Mouse (Mus musculus): ENCODE data around the gene Rad21l. TPM values are rescaled to one million over a fixed set of nuclear protein-coding genes. Genes with fewer than 3 reads are reported as not detected.

Gene Rad21l
- not detected in 2 replicates for polyA plus RNA-seq (2012)

GRCm38 (mm10) chr2:151668433-151668832, at the start of gene Rad21l:
TSS of gene Rad21l (minus strand) at chr2:151668533.

GRCm38 (mm10) chr2:151701231-151702145, 33.2 kb upstream of the Rad21l start, which contains the start of gene Tmem74b:
TSS of gene Tmem74b (plus strand) at chr2:151702008.

DNA sequence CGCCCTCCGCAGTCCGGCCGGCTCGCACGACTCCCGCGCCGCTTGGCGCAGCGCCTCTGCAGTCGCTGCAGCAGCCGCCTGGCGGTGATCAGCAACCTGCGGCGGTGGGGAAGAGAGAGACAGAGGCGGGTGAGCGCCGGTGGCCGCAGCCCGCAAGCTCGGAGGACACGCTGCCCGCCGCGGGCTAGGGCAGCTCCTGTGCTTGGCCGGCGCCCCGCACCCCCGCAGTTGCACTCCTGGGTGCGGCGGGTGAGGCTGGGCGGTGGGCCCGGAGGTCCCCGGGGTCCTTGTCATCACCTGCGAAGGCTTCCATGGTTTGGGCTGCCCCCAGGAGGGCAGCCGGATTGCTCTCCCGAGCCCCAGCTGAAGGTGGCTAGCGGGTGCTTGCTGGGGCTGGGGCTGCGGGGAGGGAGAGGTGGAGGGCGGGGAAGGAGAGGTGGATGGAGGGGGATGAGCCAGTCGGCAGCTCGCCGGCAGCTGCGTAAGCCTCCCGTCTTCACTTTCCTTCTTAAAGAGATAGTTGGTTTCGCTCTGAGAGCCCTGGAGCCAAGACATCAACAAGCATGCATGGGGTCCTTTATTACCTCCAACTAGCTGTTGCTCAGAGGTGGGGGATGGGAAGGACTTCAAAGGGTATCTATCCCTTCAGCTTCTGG, 36.0 kb downstream of the Rad21l start, which contains the start of gene Snph:
Snph (minus strand) TSS at position 435 of the 656 bp plus-strand sequence.

Other genes with a start within 250 kb of the Rad21l start
- not detected in 2 replicates for gene 4921509C19Rik, start 192.4 kb downstream of the Rad21l start, polyA plus RNA-seq (2012)
- 121 and 157 TPM in 2 replicates for gene Nsfl1c, start 174.4 kb downstream of the Rad21l start, polyA plus RNA-seq (2012)
- gene Fkbp1a, start 126.0 kb downstream of the Rad21l start, polyA plus RNA-seq (2012): 144 TPM in 2 replicates
- not detected in 2 replicates for gene Sdcbp2, start 95.9 kb downstream of the Rad21l start, polyA plus RNA-seq (2012)
- not detected in 2 replicates for gene Snph, start 35.9 kb downstream of the Rad21l start, polyA plus RNA-seq (2012)
- not detected in 2 replicates for gene Tmem74b, start 33.5 kb upstream of the Rad21l start, polyA plus RNA-seq (2012)
- gene Psmf1, start 75.7 kb upstream of the Rad21l start, polyA plus RNA-seq (2012): 30.3 and 33.7 TPM in 2 replicates
- gene Rspo4, start 174.4 kb upstream of the Rad21l start, polyA plus RNA-seq (2012): not detected in 2 replicates
- not detected in 2 replicates for gene Angpt4, start 242.7 kb upstream of the Rad21l start, polyA plus RNA-seq (2012)

Data from megakaryocyte-erythroid progenitor cell, adult 5 weeks (primary cell).